Mouse (Mus musculus) forebrain, embryonic 12.5 days (tissue): ENCODE measurements around the gene Akirin1. TPM values are rescaled to one million over a fixed set of nuclear protein-coding genes. Genes with fewer than 3 reads are reported as not detected.

Experiments
- ATAC-seq: fragments of 200-750 bp; cut with Nextera tagmentation; 2 replicates; pipeline ENCODE4 v1.8.0; 2017; ENCODE audit warnings: moderate TSS enrichment; ENCODE audit not compliant: low FRiP score
- H3K27ac ChIP-seq: fragments of 300-500 bp; sonication (generic); 2 replicates; pipeline ENCODE4 v1.5.1; 2016; ENCODE audit warnings: mild to moderate bottlenecking
- H3K27me3 ChIP-seq: fragments of 300-500 bp; sonication (generic); 2 replicates; pipeline ENCODE4 v1.6.1; 2016; ENCODE audit warnings: mild to moderate bottlenecking
- H3K36me3 ChIP-seq: fragments of 300-500 bp; sonication (generic); replicated peaks from 2 replicates; pipeline ENCODE4 v1.6.1; 2016; ENCODE audit warnings: mild to moderate bottlenecking
- H3K4me1 ChIP-seq: fragments of 300-500 bp; sonication (generic); 2 replicates; pipeline ENCODE4 v1.6.1; 2016
- H3K4me2 ChIP-seq: fragments of 300-500 bp; sonication (generic); 2 replicates; pipeline ENCODE4 v1.6.1; 2016; ENCODE audit warnings: mild to moderate bottlenecking, moderate library complexity
- H3K4me3 ChIP-seq: fragments of 300-500 bp; sonication (generic); replicated peaks from 2 replicates; pipeline ENCODE4 v1.5.1; 2016; ENCODE audit warnings: mild to moderate bottlenecking
- H3K9ac ChIP-seq: fragments of 300-500 bp; sonication (generic); 2 replicates; pipeline ENCODE4 v1.6.1; 2016; ENCODE audit warnings: mild to moderate bottlenecking
- H3K9me3 ChIP-seq: fragments of 300-500 bp; sonication (generic); 2 replicates; pipeline ENCODE4 v1.6.1; 2016
- WGBS: fragments of 180-500 bp; shearing (Covaris S2); methylation state at CpG from one replicate; pipeline ENCODE4 v1.1.7; 2016; 5-methylcytosine and 5-hydroxymethylcytosine counted together
- polyA plus RNA-seq: library from polyadenylated mRNA; unstranded; fragments of >200 nt; fragmentation: Nextera tagmentation; extraction: Ambion mirVana; gene quantifications from 2 replicates; pipeline ENCODE4 v1.2.1, GENCODE M21; 2016

The Akirin1 gene
- polyA plus RNA-seq, 1 experiment from 2014 or later = 91.1 TPM

- peak overlapping the region; percentile 97 for H3K27ac ChIP-seq
- H3K4me2 ChIP-seq = peak overlapping the region; percentile 79
- H3K36me3 ChIP-seq = no peaks in the 10 kb centered on the region
- peak; percentile 31 for ATAC-seq
- no peaks in the 10 kb centered on the region for H3K9me3 ChIP-seq
- peak overlapping the region; percentile 98 for H3K4me3 ChIP-seq
- H3K4me1 ChIP-seq = peaks cover 21% of the 10 kb centered on the region
- H3K27me3 ChIP-seq = peaks cover 4% of the 10 kb centered on the region; the same call in 1 of the 2 replicates
- peak overlapping the region; percentile 94 for H3K9ac ChIP-seq
- under 1% methylated on average over 55 of the region's 55 CpGs for WGBS
Measured at GRCm38 (mm10) chr4:123749484-123750130, 538 bp downstream of the Akirin1 start.

- H3K4me2 ChIP-seq = peak overlapping the region; percentile 79
- peak overlapping the region; percentile 98 for H3K4me3 ChIP-seq
- peak overlapping the region; percentile 94 for H3K9ac ChIP-seq
- no peaks in the 10 kb centered on the region for H3K36me3 ChIP-seq
- WGBS = 17% methylated on average over 10 of the region's 10 CpGs
- peaks cover 4% of the 10 kb centered on the region; the same call in 1 of the 2 replicates for H3K27me3 ChIP-seq
- 0 out of 2 replicates have a peak overlapping the region, but pooled peaks have one; percentile 97 for H3K27ac ChIP-seq
- peaks cover 21% of the 10 kb centered on the region for H3K4me1 ChIP-seq
- ATAC-seq = no peak
- H3K9me3 ChIP-seq = no peaks in the 10 kb centered on the region
Measured at GRCm38 (mm10) chr4:123748726-123749415, 1.3 kb downstream of the Akirin1 start.

GRCm38 (mm10) chr4:123745221-123745775, 4.8 kb downstream of the Akirin1 start:
- H3K27me3 ChIP-seq = no peaks in the 10 kb centered on the region
- H3K36me3 ChIP-seq = peaks cover 25% of the 10 kb centered on the region
- no peaks in the 10 kb centered on the region for H3K9me3 ChIP-seq
- H3K9ac ChIP-seq = no peak overlapping the region
- no peak for ATAC-seq
- peaks cover 19% of the 10 kb centered on the region for H3K4me1 ChIP-seq
- no peak overlapping the region for H3K4me3 ChIP-seq
- no peak overlapping the region for H3K27ac ChIP-seq
- no peak overlapping the region for H3K4me2 ChIP-seq
- WGBS = 93% methylated on average over 4 of the region's 4 CpGs

- Histone ChIP-seq H3K9ac (no peak overlapping the region), H3K27ac (no peak overlapping the region), H3K9me3 (no peaks in the 10 kb centered on the region), H3K27me3 (no peaks in the 10 kb centered on the region), H3K4me3 (no peak overlapping the region), H3K4me1 (peaks cover 8% of the 10 kb centered on the region), H3K4me2 (no peak overlapping the region), H3K36me3 (peaks cover 48% of the 10 kb centered on the region)
- 85% methylated on average over 1 of the region's 1 CpGs for WGBS
- no peak for ATAC-seq
Measured at GRCm38 (mm10) chr4:123742891-123743290, 7.3 kb downstream of the Akirin1 start.

- Histone ChIP-seq H3K27me3 (no peaks in the 10 kb centered on the region), H3K4me1 (no peaks in the 10 kb centered on the region), H3K27ac (no peak overlapping the region), H3K9me3 (no peaks in the 10 kb centered on the region), H3K4me3 (no peak overlapping the region), H3K36me3 (peaks cover 72% of the 10 kb centered on the region), H3K9ac (no peak overlapping the region), H3K4me2 (no peak overlapping the region)
- 92% methylated on average over 4 of the region's 4 CpGs for WGBS
- ATAC-seq = no peak
Measured at GRCm38 (mm10) chr4:123738708-123739107, 11.4 kb downstream of the Akirin1 start.

GRCm38 (mm10) chr4:123733532-123733931, 16.6 kb downstream of the Akirin1 start:
- Histone ChIP-seq H3K27me3 (no peaks in the 10 kb centered on the region), H3K36me3 (peaks cover 52% of the 10 kb centered on the region), H3K9me3 (no peaks in the 10 kb centered on the region), H3K4me2 (no peak overlapping the region), H3K9ac (no peak overlapping the region), H3K27ac (no peak overlapping the region), H3K4me3 (no peak overlapping the region), H3K4me1 (no peaks in the 10 kb centered on the region)
- 94% methylated on average over 9 of the region's 9 CpGs for WGBS
- 0 out of 2 replicates have a peak, but pooled peaks have one; percentile 9 for ATAC-seq

GRCm38 (mm10) chr4:123732921-123733320, 17.2 kb downstream of the Akirin1 start:
- 89% methylated on average over 2 of the region's 2 CpGs for WGBS
- no peaks in the 10 kb centered on the region for H3K4me1 ChIP-seq
- H3K27me3 ChIP-seq = no peaks in the 10 kb centered on the region
- H3K9me3 ChIP-seq = no peaks in the 10 kb centered on the region
- H3K4me3 ChIP-seq = no peak overlapping the region
- H3K4me2 ChIP-seq = no peak overlapping the region
- H3K9ac ChIP-seq = no peak overlapping the region
- no peak overlapping the region for H3K27ac ChIP-seq
- no peak for ATAC-seq
- peaks cover 45% of the 10 kb centered on the region for H3K36me3 ChIP-seq

- ATAC-seq = no peak
- Histone ChIP-seq H3K27me3 (no peaks in the 10 kb centered on the region), H3K4me2 (no peak overlapping the region), H3K4me3 (no peak overlapping the region), H3K4me1 (no peaks in the 10 kb centered on the region), H3K9ac (no peak overlapping the region), H3K27ac (no peak overlapping the region), H3K36me3 (peaks cover 42% of the 10 kb centered on the region), H3K9me3 (no peaks in the 10 kb centered on the region)
- 97% methylated on average over 4 of the region's 4 CpGs for WGBS
Measured at GRCm38 (mm10) chr4:123732163-123732910, 17.8 kb downstream of the Akirin1 start.

GRCm38 (mm10) chr4:123721761-123722160, 28.4 kb downstream of the Akirin1 start:
- Histone ChIP-seq H3K9me3 (no peaks in the 10 kb centered on the region), H3K27me3 (no peaks in the 10 kb centered on the region), H3K4me2 (no peak overlapping the region), H3K36me3 (no peaks in the 10 kb centered on the region), H3K27ac (no peak overlapping the region), H3K4me3 (no peak overlapping the region), H3K9ac (no peak overlapping the region), H3K4me1 (peaks cover 11% of the 10 kb centered on the region)
- ATAC-seq = no peak
- WGBS = 85% methylated on average over 4 of the region's 4 CpGs

GRCm38 (mm10) chr4:123718434-123718780, 31.7 kb downstream of the Akirin1 start:
- Histone ChIP-seq H3K9ac (peak overlapping the region; percentile 75), H3K4me2 (peak overlapping the region; percentile 65), H3K9me3 (no peaks in the 10 kb centered on the region), H3K4me3 (peak overlapping the region; percentile 76), H3K27me3 (no peaks in the 10 kb centered on the region), H3K27ac (peak overlapping the region; percentile 56; the same call in 1 of the 2 replicates), H3K4me1 (peaks cover 11% of the 10 kb centered on the region), H3K36me3 (peaks cover 17% of the 10 kb centered on the region)
- 28% methylated on average over 7 of the region's 7 CpGs for WGBS
- peak; percentile 50 for ATAC-seq

GRCm38 (mm10) chr4:123717574-123718433, 32.3 kb downstream of the Akirin1 start, which contains the start of gene Ndufs5:
TSS of gene Ndufs5 (minus strand) at chr4:123718202.
- Histone ChIP-seq H3K27ac (peak within 1 kb of the TSS; percentile 56), H3K4me2 (peak within 1 kb of the TSS; percentile 65), H3K4me3 (peak within 1 kb of the TSS; percentile 76), H3K36me3 (peaks cover 17% of the 10 kb centered on the region), H3K9ac (peak within 1 kb of the TSS; percentile 75), H3K27me3 (no peaks in the 10 kb centered on the region), H3K9me3 (no peaks in the 10 kb centered on the region), H3K4me1 (peaks cover 11% of the 10 kb centered on the region)
- under 1% methylated on average over 40 of the region's 40 CpGs for WGBS
- peak; percentile 96 for ATAC-seq
